In genomic region chr11:69848021-69848420, GRCm38 (mm10) we compare ENCODE assay signal across 8 mouse cellular contexts. TPM values are rescaled to one million over a fixed set of nuclear protein-coding genes. Genes with fewer than 3 reads are reported as not detected.
DNase-seq lines count a peak whose midpoint lies in the region; ATAC-seq and TF ChIP-seq lines count a peak whose summit lies in the region.

No protein-coding gene starts in this region.

- peak overlapping the region; percentile 92 for H3K4me2 ChIP-seq in liver, embryonic 12.5 days
- H3K4me2 ChIP-seq in stomach, postnatal 0 days (replicated peaks; ENCODE audit: low read depth) = peak overlapping the region; percentile 83

- TF ChIP-seq CTCF in stomach, postnatal 0 days (IDR thresholded peaks at IDR 0.05; ENCODE audit: low read depth) = no peak

- peak overlapping the region; percentile 23 for H3K4me3 ChIP-seq in megakaryocyte, embryonic 14.5 days (replicated peaks)
- peak overlapping the region; percentile 73 for H3K4me3 ChIP-seq in liver, embryonic 12.5 days
- H3K4me3 ChIP-seq in stomach, postnatal 0 days (ENCODE audit: low read depth, low read length) = no peak overlapping the region; the same call in 1 of the 2 replicates

- H3K9me3 ChIP-seq in megakaryocyte, embryonic 14.5 days = no peaks in the 10 kb centered on the region
- no peaks in the 10 kb centered on the region for H3K9me3 ChIP-seq in liver, embryonic 12.5 days (replicated peaks)
- no peaks in the 10 kb centered on the region for H3K9me3 ChIP-seq in stomach, postnatal 0 days (ENCODE audit: control insufficient read depth, low read length)

- H3K4me1 ChIP-seq in megakaryocyte, embryonic 14.5 days = peaks cover 68% of the 10 kb centered on the region
- H3K4me1 ChIP-seq in liver, embryonic 12.5 days = peaks cover 80% of the 10 kb centered on the region
- H3K4me1 ChIP-seq in stomach, postnatal 0 days (replicated peaks; ENCODE audit: control insufficient read depth, insufficient read depth) = no peaks in the 10 kb centered on the region; the same call in none of the 2 replicates

- H3K27ac ChIP-seq in liver, embryonic 12.5 days = peak overlapping the region; percentile 99
- no peak overlapping the region for H3K27ac ChIP-seq in stomach, postnatal 0 days (replicated peaks)

- DNase-seq in cerebellum, adult 11 months = peak; percentile 66
- no peak for DNase-seq in cerebellum, postnatal 4 days (ENCODE audit: low spot score in 2 of 2)
- no peak for DNase-seq in stomach, postnatal 0 days (ENCODE audit: low spot score)
- no peak for DNase-seq in embryo, embryonic 10.5 days (ENCODE audit: low spot score)
- no peak for DNase-seq in adrenal gland, adult 18-20 months (ENCODE audit: low spot score in 2 of 2)

- no peaks in the 10 kb centered on the region for H3K27me3 ChIP-seq in megakaryocyte, embryonic 14.5 days (replicated peaks)
- no peaks in the 10 kb centered on the region for H3K27me3 ChIP-seq in liver, embryonic 12.5 days (replicated peaks)
- H3K27me3 ChIP-seq in stomach, postnatal 0 days (ENCODE audit: control insufficient read depth, insufficient read depth, low read length) = no peaks in the 10 kb centered on the region

- no peak for ATAC-seq in megakaryocyte, adult 5-6 weeks (ENCODE audit: poor library complexity, severe bottlenecking)
- ATAC-seq in liver, embryonic 12.5 days = no peak
- ATAC-seq in stomach, postnatal 0 days (ENCODE audit: low FRiP score, low TSS enrichment) = no peak

- H3K36me3 ChIP-seq in megakaryocyte, embryonic 14.5 days (replicated peaks; ENCODE audit: low read length) = peaks cover 57% of the 10 kb centered on the region
- peaks cover 54% of the 10 kb centered on the region for H3K36me3 ChIP-seq in liver, embryonic 12.5 days
- H3K36me3 ChIP-seq in stomach, postnatal 0 days (ENCODE audit: control insufficient read depth, insufficient read depth, low read length) = peaks cover 25% of the 10 kb centered on the region

- no peak for TF ChIP-seq EP300 in stomach, postnatal 0 days (optimal IDR thresholded peaks at IDR 0.05)

- WGBS in liver, embryonic 12.5 days (ENCODE audit: insufficient replicate concordance) = 94% methylated on average over 6 of the region's 6 CpGs
- WGBS in stomach, postnatal 0 days = 93% methylated on average over 6 of the region's 6 CpGs

- H3K9ac ChIP-seq in liver, embryonic 12.5 days = peak overlapping the region; percentile 87; the same call in 1 of the 2 replicates
- H3K9ac ChIP-seq in stomach, postnatal 0 days (ENCODE audit: low read length) = no peak overlapping the region

RNA-seq across cellular contexts. Expression of gene Plscr3, which starts 1.8 kb away (rescaled TPM):
- 41.3 and 79.4 TPM in 2 replicates for polyA plus RNA-seq in megakaryocyte, embryonic 14.5 days (2012; ENCODE audit: insufficient read depth, low replicate concordance)
- 19.8 and 23.7 TPM in 2 replicates for total RNA-seq in megakaryocyte, adult 5-6 weeks (2015)
- 10.8 and 18.1 TPM in 2 replicates for total RNA-seq in megakaryocyte, adult 5-6 weeks (2017)
- 37.0 and 37.7 TPM in 2 replicates for polyA plus RNA-seq in liver, embryonic 12.5 days (2016; fragmentation: Nextera tagmentation; extraction: Ambion mirVana)
- polyA plus RNA-seq in stomach, postnatal 0 days (2015; fragmentation: Nextera tagmentation; extraction: Ambion mirVana) = 54.4 and 58.4 TPM in 2 replicates
- total RNA-seq in adrenal gland, adult 18-20 months (2021) = 10 to 100 TPM; 38.2 to 46.2 TPM

RNA-seq across cellular contexts. Expression of gene Tmem256, which starts 9.7 kb away (rescaled TPM):
- 742 and 1,105 TPM in 2 replicates for polyA plus RNA-seq in megakaryocyte, embryonic 14.5 days (2012; ENCODE audit: insufficient read depth, low replicate concordance)
- 217 and 226 TPM in 2 replicates for total RNA-seq in megakaryocyte, adult 5-6 weeks (2015)
- 117 and 158 TPM in 2 replicates for total RNA-seq in megakaryocyte, adult 5-6 weeks (2017)
- polyA plus RNA-seq in liver, embryonic 12.5 days (2016; fragmentation: Nextera tagmentation; extraction: Ambion mirVana) = 330 and 338 TPM in 2 replicates
- 329 and 366 TPM in 2 replicates for polyA plus RNA-seq in stomach, postnatal 0 days (2015; fragmentation: Nextera tagmentation; extraction: Ambion mirVana)
- total RNA-seq in adrenal gland, adult 18-20 months (2021) = 100 to 1,000 TPM; 145 TPM

RNA-seq across cellular contexts. Expression of gene Nlgn2, which starts 10.4 kb away (rescaled TPM):
- polyA plus RNA-seq in megakaryocyte, embryonic 14.5 days (2012; ENCODE audit: insufficient read depth, low replicate concordance) = 4.9 and 17.7 TPM in 2 replicates
- 0.20 and 0.48 TPM in 2 replicates for total RNA-seq in megakaryocyte, adult 5-6 weeks (2015)
- 0.16 and 0.88 TPM in 2 replicates for total RNA-seq in megakaryocyte, adult 5-6 weeks (2017)
- polyA plus RNA-seq in liver, embryonic 12.5 days (2016; fragmentation: Nextera tagmentation; extraction: Ambion mirVana) = 1.3 and 1.4 TPM in 2 replicates
- polyA plus RNA-seq in stomach, postnatal 0 days (2015; fragmentation: Nextera tagmentation; extraction: Ambion mirVana) = 2.5 and 2.7 TPM in 2 replicates
- 10 to 100 TPM; 19.7 to 24.9 TPM for total RNA-seq in adrenal gland, adult 18-20 months (2021)

RNA-seq across cellular contexts. Expression of gene Tnk1, which starts 10.5 kb away (rescaled TPM):
- polyA plus RNA-seq in megakaryocyte, embryonic 14.5 days (2012; ENCODE audit: insufficient read depth, low replicate concordance) = not detected in 2 replicates
- total RNA-seq in megakaryocyte, adult 5-6 weeks (2015) = not detected in 2 replicates
- 0.04 TPM in 1 of 2 replicates, not detected in the other for total RNA-seq in megakaryocyte, adult 5-6 weeks (2017)
- 1.2 and 1.4 TPM in 2 replicates for polyA plus RNA-seq in liver, embryonic 12.5 days (2016; fragmentation: Nextera tagmentation; extraction: Ambion mirVana)
- polyA plus RNA-seq in stomach, postnatal 0 days (2015; fragmentation: Nextera tagmentation; extraction: Ambion mirVana) = 12.3 TPM in 2 replicates
- under 1 TPM in 1 of 2 experiments, not detected in 1; 0.38 TPM for total RNA-seq in adrenal gland, adult 18-20 months (2021)

RNA-seq across cellular contexts. Expression of gene Spem1, which starts 26.0 kb away (rescaled TPM):
- polyA plus RNA-seq in megakaryocyte, embryonic 14.5 days (2012; ENCODE audit: insufficient read depth, low replicate concordance) = not detected in 2 replicates
- total RNA-seq in megakaryocyte, adult 5-6 weeks (2015) = not detected in 2 replicates
- not detected in 2 replicates for total RNA-seq in megakaryocyte, adult 5-6 weeks (2017)
- not detected in 2 replicates for polyA plus RNA-seq in liver, embryonic 12.5 days (2016; fragmentation: Nextera tagmentation; extraction: Ambion mirVana)
- polyA plus RNA-seq in stomach, postnatal 0 days (2015; fragmentation: Nextera tagmentation; extraction: Ambion mirVana) = not detected in 2 replicates
- total RNA-seq in adrenal gland, adult 18-20 months (2021) = not detected
